Mouse (Mus musculus) myocyte (in vitro differentiated cells): ENCODE data around the gene Gm49320. TPM values are rescaled to one million over a fixed set of nuclear protein-coding genes. Genes with fewer than 3 reads are reported as not detected.

Experiments
- H3K27me3 ChIP-seq: one replicate; pipeline ENCODE4 v1.6.1; 2011; ENCODE audit not compliant: control insufficient read depth, insufficient read depth, insufficient read length
- H3K36me3 ChIP-seq: one replicate; pipeline ENCODE4 v1.6.1; 2011; ENCODE audit not compliant: control insufficient read depth, insufficient read depth
- H3K4me2 ChIP-seq: one replicate; pipeline ENCODE4 v1.6.1; 2011; ENCODE audit warnings: low read depth, control low read depth
- H3K4me3 ChIP-seq: one replicate; pipeline ENCODE4 v1.5.1; 2011; ENCODE audit warnings: mild to moderate bottlenecking, control low read depth, moderate library complexity
- H3K79me2 ChIP-seq: one replicate; pipeline ENCODE4 v1.6.1; 2011; ENCODE audit not compliant: control insufficient read depth, insufficient read depth
- H3ac ChIP-seq: one replicate; pipeline ENCODE4 v1.6.1; 2011; ENCODE audit not compliant: control insufficient read depth, insufficient read length
- CEBPB ChIP-seq: IDR thresholded peaks from 2 replicates; pipeline ENCODE4 v1.6.1; 2011; ENCODE audit warnings: mild to moderate bottlenecking, moderate library complexity; ENCODE audit not compliant: poor library complexity, insufficient read depth, severe bottlenecking
- E2F4 ChIP-seq: IDR thresholded peaks from one replicate; pipeline ENCODE4 v1.6.1; 2011; ENCODE audit warnings: mild to moderate bottlenecking, control low read depth, moderate library complexity; ENCODE audit not compliant: insufficient read depth
- MAX ChIP-seq: IDR thresholded peaks from one replicate; pipeline ENCODE4 v1.6.1; 2011; ENCODE audit warnings: low read depth, mild to moderate bottlenecking, control low read depth
- MYOD1 ChIP-seq, 3 experiments: IDR thresholded peaks; one replicate each; pipeline ENCODE4 v1.6.1; 2011; ENCODE audit warnings: control low read depth in 2 of 3, low read depth in 2 of 3, mild to moderate bottlenecking in 2 of 3, moderate library complexity in 1 of 3; ENCODE audit not compliant: insufficient read length in 2 of 3, control insufficient read depth in 1 of 3
- MYOG ChIP-seq, 3 experiments: IDR thresholded peaks; one replicate each; pipeline ENCODE4 v1.6.1; 2011; ENCODE audit warnings: control low read depth in 2 of 3, low read depth in 2 of 3, mild to moderate bottlenecking in 2 of 3; ENCODE audit not compliant: insufficient read length in 2 of 3, control insufficient read depth in 1 of 3, insufficient read depth in 1 of 3
- POLR2A ChIP-seq: IDR thresholded peaks from one replicate; pipeline ENCODE4 v1.6.1; 2011; ENCODE audit warnings: low read depth, mild to moderate bottlenecking, control low read depth, moderate library complexity; ENCODE audit not compliant: insufficient read length
- POLR2AphosphoS2 ChIP-seq: IDR thresholded peaks from one replicate; pipeline ENCODE4 v1.6.1; 2011; ENCODE audit warnings: low read depth, control low read depth; ENCODE audit not compliant: insufficient read length
- REST ChIP-seq: IDR thresholded peaks from one replicate; pipeline ENCODE4 v1.6.1; 2011; ENCODE audit warnings: mild to moderate bottlenecking, control low read depth, moderate library complexity; ENCODE audit not compliant: insufficient read depth, insufficient read length
- SRF ChIP-seq: IDR thresholded peaks from one replicate; pipeline ENCODE4 v1.6.1; 2011; ENCODE audit warnings: low read depth; ENCODE audit not compliant: control insufficient read depth, insufficient read length
- TCF12 ChIP-seq: IDR thresholded peaks from one replicate; pipeline ENCODE4 v1.6.1; 2011; ENCODE audit warnings: mild to moderate bottlenecking, control low read depth; ENCODE audit not compliant: poor library complexity, insufficient read depth, severe bottlenecking
- TCF3 ChIP-seq: IDR thresholded peaks from one replicate; pipeline ENCODE4 v1.6.1; 2011; ENCODE audit warnings: low read depth, control low read depth; ENCODE audit not compliant: insufficient read length
- polyA plus RNA-seq: library from polyadenylated mRNA; unstranded; fragments of >200 nt; fragmentation: generic; extraction: Trizol; gene quantifications from one replicate; pipeline ENCODE4 v1.2.1, GENCODE M21; 2012; ENCODE audit warnings: missing spikeins

The Gm49320 gene
- polyA plus RNA-seq, 1 experiment: 0.36 TPM

- no peak overlapping the region for H3K4me3 ChIP-seq
- peaks cover 5% of the 10 kb centered on the region for H3K36me3 ChIP-seq
- no peak overlapping the region for H3ac ChIP-seq
- no peaks in the 10 kb centered on the region for H3K79me2 ChIP-seq
- H3K4me2 ChIP-seq: no peak overlapping the region
- H3K27me3 ChIP-seq: no peaks in the 10 kb centered on the region
- TF ChIP-seq MYOG (IDR thresholded peaks at IDR 0.05; ENCODE audit: control insufficient read depth in 1 of 3, insufficient read depth in 1 of 3, insufficient read length in 2 of 3, low read depth in 2 of 3): no peak
- TF ChIP-seq TCF3: no peak
- no peak for TF ChIP-seq MYOD1 (IDR thresholded peaks at IDR 0.05; ENCODE audit: control insufficient read depth in 1 of 3, insufficient read length in 2 of 3, low read depth in 2 of 3)
- TF ChIP-seq REST: no peak
- no peak for TF ChIP-seq TCF12
- no peak for TF ChIP-seq POLR2A
- TF ChIP-seq SRF: no peak
- no peak for TF ChIP-seq CEBPB
- no peak for TF ChIP-seq E2F4
- TF ChIP-seq POLR2AphosphoS2: no peak
- no peak for TF ChIP-seq MAX
Measured at GRCm38 (mm10) chr8:4247241-4247640, 8.6 kb downstream of the Gm49320 start.

DNA sequence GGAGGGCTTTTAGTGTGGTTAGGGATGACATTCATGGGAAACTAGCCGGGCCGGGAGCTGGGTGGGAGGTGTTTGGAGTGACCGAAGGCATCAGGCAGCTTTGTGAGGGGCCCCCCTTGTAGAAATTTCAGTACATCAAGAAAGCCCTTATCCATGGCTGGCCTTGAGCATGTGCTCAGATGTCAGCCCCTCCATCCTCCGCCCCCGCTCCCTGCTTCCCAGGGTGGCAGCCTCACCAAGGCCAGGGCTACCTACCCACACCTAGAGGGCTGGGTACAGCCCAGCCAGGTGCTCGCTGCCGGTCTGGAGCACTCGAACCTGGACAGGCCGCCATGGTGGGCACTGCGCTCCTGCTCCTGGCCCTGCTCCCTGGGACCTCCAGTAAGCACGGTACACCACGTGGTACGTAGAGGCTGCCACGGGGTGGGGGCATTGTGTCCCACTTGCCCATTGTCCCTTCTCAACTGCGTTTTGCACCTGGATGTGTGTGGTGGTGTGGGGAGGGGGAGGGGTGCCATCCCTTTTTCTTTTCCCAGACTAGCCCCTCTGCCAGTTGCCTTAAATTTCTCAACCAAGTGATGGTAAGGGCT, 9.4 kb downstream of the Gm49320 start, which contains the start of gene Tgfbr3l:
TSS of gene Tgfbr3l (plus strand) at position 264 of the 590 bp plus-strand sequence.
- Histone ChIP-seq H3K4me2 (no peak within 1 kb of the TSS), H3K79me2 (no peaks in the 10 kb centered on the region), H3K27me3 (no peaks in the 10 kb centered on the region), H3K4me3 (no peak within 1 kb of the TSS), H3K36me3 (peaks cover 5% of the 10 kb centered on the region), H3ac (no peak within 1 kb of the TSS)
- TF ChIP-seq CEBPB: no peak
- peak; percentile 16 for TF ChIP-seq POLR2A

GRCm38 (mm10) chr8:4249213-4249612, 10.5 kb downstream of the Gm49320 start:
- Histone ChIP-seq H3K27me3 (no peaks in the 10 kb centered on the region), H3K36me3 (peaks cover 5% of the 10 kb centered on the region), H3K4me2 (no peak overlapping the region), H3K4me3 (no peak overlapping the region), H3K79me2 (no peaks in the 10 kb centered on the region), H3ac (no peak overlapping the region)
- TF ChIP-seq TCF12: no peak
- TF ChIP-seq CEBPB: no peak

GRCm38 (mm10) chr8:4250306-4250970, 11.8 kb downstream of the Gm49320 start:
- Histone ChIP-seq H3K36me3 (peaks cover under 1% of the 10 kb centered on the region), H3ac (no peak overlapping the region), H3K4me3 (no peak overlapping the region), H3K4me2 (no peak overlapping the region), H3K79me2 (no peaks in the 10 kb centered on the region), H3K27me3 (no peaks in the 10 kb centered on the region)
- TF ChIP-seq POLR2AphosphoS2: peak; percentile 63
- no peak for TF ChIP-seq MYOG (IDR thresholded peaks at IDR 0.05; ENCODE audit: control insufficient read depth in 1 of 3, insufficient read depth in 1 of 3, insufficient read length in 2 of 3, low read depth in 2 of 3)

GRCm38 (mm10) chr8:4252116-4252760, 13.6 kb downstream of the Gm49320 start:
- Histone ChIP-seq H3K79me2 (no peaks in the 10 kb centered on the region), H3ac (peak overlapping the region; percentile 74), H3K36me3 (no peaks in the 10 kb centered on the region), H3K4me3 (peak overlapping the region; percentile 46), H3K27me3 (no peaks in the 10 kb centered on the region), H3K4me2 (peak overlapping the region; percentile 99)
- TF ChIP-seq POLR2AphosphoS2 (peak; percentile 3), REST (no peak), SRF (no peak), E2F4 (no peak), MAX (no peak)
